Mouse (Mus musculus): ENCODE results near the gene Cactin. TPM values are rescaled to one million over a fixed set of nuclear protein-coding genes. Genes with fewer than 3 reads are reported as not detected.
A peak's percentile ranks its signal among the peaks of the same experiment; 100 is the strongest.

Gene Cactin
- total and polyA plus RNA-seq, 2 experiments from 2014 or later, result 13.7 to 14.3 TPM

GRCm38 (mm10) chr10:81319330-81319699 lies 1.6 kb upstream of the Cactin start:
- peaks cover 19% of the 10 kb centered on the region for H3K4me1 ChIP-seq (ENCODE audit: control insufficient read depth, insufficient read depth)
- peaks cover 55% of the 10 kb centered on the region for H3K36me3 ChIP-seq (replicated peaks; ENCODE audit: control insufficient read depth, insufficient read depth, low read length)
- H3K4me2 ChIP-seq (ENCODE audit: low read depth, low read length), result peak overlapping the region; percentile 68
- H3K27ac ChIP-seq (ENCODE audit: low read depth), result peak overlapping the region; percentile 92; the same call in 1 of the 2 replicates
- no peak for ATAC-seq (ENCODE audit: insufficient read depth, low read depth)
- H3K27me3 ChIP-seq (ENCODE audit: control insufficient read depth, insufficient read depth, low read length), result no peaks in the 10 kb centered on the region
- 28% methylated on average over 8 of the region's 8 CpGs for WGBS
- H3K9me3 ChIP-seq (replicated peaks; ENCODE audit: control insufficient read depth, low read length), result no peaks in the 10 kb centered on the region
- peak overlapping the region; percentile 55 for H3K9ac ChIP-seq (replicated peaks; ENCODE audit: low read depth, low read length)
- peak overlapping the region; percentile 44; the same call in 1 of the 2 replicates for H3K4me3 ChIP-seq (ENCODE audit: low read depth, low read length)
- no peak for DNase-seq (ENCODE audit: low spot score)
- no peak for TF ChIP-seq EP300 (IDR thresholded peaks at IDR 0.05; ENCODE audit: low read depth)
- 0 out of 2 replicates have a peak, but pooled peaks have one; percentile 21 for TF ChIP-seq CTCF (IDR thresholded peaks at IDR 0.05; ENCODE audit: low read depth)

- no peak; the same call in 1 of the 2 replicates for ATAC-seq (ENCODE audit: insufficient read depth, low read depth)
- Histone ChIP-seq H3K4me2 (ENCODE audit: low read depth, low read length) (peak overlapping the region; percentile 68), H3K27ac (ENCODE audit: low read depth) (peak overlapping the region; percentile 92), H3K9me3 (replicated peaks; ENCODE audit: control insufficient read depth, low read length) (no peaks in the 10 kb centered on the region), H3K4me3 (ENCODE audit: low read depth, low read length) (peak overlapping the region; percentile 44), H3K4me1 (ENCODE audit: control insufficient read depth, insufficient read depth) (peaks cover 19% of the 10 kb centered on the region), H3K9ac (replicated peaks; ENCODE audit: low read depth, low read length) (peak overlapping the region; percentile 55), H3K27me3 (ENCODE audit: control insufficient read depth, insufficient read depth, low read length) (no peaks in the 10 kb centered on the region), H3K36me3 (replicated peaks; ENCODE audit: control insufficient read depth, insufficient read depth, low read length) (peaks cover 55% of the 10 kb centered on the region)
- WGBS, result 2% methylated on average over 38 of the region's 38 CpGs
- no peak for DNase-seq (ENCODE audit: low spot score)
- TF ChIP-seq EP300 (IDR thresholded peaks at IDR 0.05; ENCODE audit: low read depth), result peak; percentile 41; the same call in 1 of the 2 replicates
- TF ChIP-seq CTCF (IDR thresholded peaks at IDR 0.05; ENCODE audit: low read depth), result no peak
Observed at GRCm38 (mm10) chr10:81319741-81320549, 958 bp upstream of the Cactin start.

GRCm38 (mm10) chr10:81321436-81321835 lies 533 bp downstream of the Cactin start:
- Histone ChIP-seq H3K4me1 (ENCODE audit: control insufficient read depth, insufficient read depth) (peaks cover 19% of the 10 kb centered on the region), H3K4me3 (ENCODE audit: low read depth, low read length) (peak overlapping the region; percentile 97), H3K9me3 (replicated peaks; ENCODE audit: control insufficient read depth, low read length) (no peaks in the 10 kb centered on the region), H3K9ac (replicated peaks; ENCODE audit: low read depth, low read length) (peak overlapping the region; percentile 93), H3K4me2 (ENCODE audit: low read depth, low read length) (peak overlapping the region; percentile 86), H3K36me3 (replicated peaks; ENCODE audit: control insufficient read depth, insufficient read depth, low read length) (peaks cover 57% of the 10 kb centered on the region), H3K27me3 (ENCODE audit: control insufficient read depth, insufficient read depth, low read length) (no peaks in the 10 kb centered on the region), H3K27ac (ENCODE audit: low read depth) (peak overlapping the region; percentile 92)
- DNase-seq (ENCODE audit: low spot score) (no peak), ATAC-seq (ENCODE audit: insufficient read depth, low read depth) (no peak)
- TF ChIP-seq CTCF (IDR thresholded peaks at IDR 0.05; ENCODE audit: low read depth) (no peak), EP300 (IDR thresholded peaks at IDR 0.05; ENCODE audit: low read depth) (no peak)
- 2% methylated on average over 19 of the region's 20 CpGs for WGBS

- peak overlapping the region; percentile 86; the same call in 1 of the 2 replicates for H3K4me2 ChIP-seq (ENCODE audit: low read depth, low read length)
- H3K27me3 ChIP-seq (ENCODE audit: control insufficient read depth, insufficient read depth, low read length), result no peaks in the 10 kb centered on the region
- no peak overlapping the region for H3K27ac ChIP-seq (ENCODE audit: low read depth)
- no peak overlapping the region for H3K4me3 ChIP-seq (ENCODE audit: low read depth, low read length)
- no peak for TF ChIP-seq CTCF (IDR thresholded peaks at IDR 0.05; ENCODE audit: low read depth)
- TF ChIP-seq EP300 (IDR thresholded peaks at IDR 0.05; ENCODE audit: low read depth), result no peak
- 91% methylated on average over 27 of the region's 27 CpGs for WGBS
- no peak overlapping the region for H3K9ac ChIP-seq (replicated peaks; ENCODE audit: low read depth, low read length)
- peaks cover 19% of the 10 kb centered on the region for H3K4me1 ChIP-seq (ENCODE audit: control insufficient read depth, insufficient read depth)
- no peak for DNase-seq (ENCODE audit: low spot score)
- ATAC-seq (ENCODE audit: insufficient read depth, low read depth), result no peak
- no peaks in the 10 kb centered on the region for H3K9me3 ChIP-seq (replicated peaks; ENCODE audit: control insufficient read depth, low read length)
- H3K36me3 ChIP-seq (replicated peaks; ENCODE audit: control insufficient read depth, insufficient read depth, low read length), result peaks cover 65% of the 10 kb centered on the region
Observed at GRCm38 (mm10) chr10:81322444-81322843, 1.5 kb downstream of the Cactin start.

- no peak for ATAC-seq (ENCODE audit: insufficient read depth, low read depth)
- Histone ChIP-seq H3K27me3 (ENCODE audit: control insufficient read depth, insufficient read depth, low read length) (no peaks in the 10 kb centered on the region), H3K9me3 (replicated peaks; ENCODE audit: control insufficient read depth, low read length) (no peaks in the 10 kb centered on the region), H3K27ac (ENCODE audit: low read depth) (no peak overlapping the region), H3K4me3 (ENCODE audit: low read depth, low read length) (no peak overlapping the region), H3K4me1 (ENCODE audit: control insufficient read depth, insufficient read depth) (peaks cover 26% of the 10 kb centered on the region), H3K4me2 (ENCODE audit: low read depth, low read length) (no peak overlapping the region), H3K9ac (replicated peaks; ENCODE audit: low read depth, low read length) (no peak overlapping the region), H3K36me3 (replicated peaks; ENCODE audit: control insufficient read depth, insufficient read depth, low read length) (peaks cover 57% of the 10 kb centered on the region)
- no peak for TF ChIP-seq CTCF (IDR thresholded peaks at IDR 0.05; ENCODE audit: low read depth)
- no peak for TF ChIP-seq EP300 (IDR thresholded peaks at IDR 0.05; ENCODE audit: low read depth)
- no peak for DNase-seq (ENCODE audit: low spot score)
- 89% methylated on average over 23 of the region's 23 CpGs for WGBS
Observed at GRCm38 (mm10) chr10:81323141-81323775, 2.4 kb downstream of the Cactin start.

Data from heart, postnatal 0 days (tissue).